ENCODE assay signal across 7 mouse cellular contexts in the genomic region with DNA sequence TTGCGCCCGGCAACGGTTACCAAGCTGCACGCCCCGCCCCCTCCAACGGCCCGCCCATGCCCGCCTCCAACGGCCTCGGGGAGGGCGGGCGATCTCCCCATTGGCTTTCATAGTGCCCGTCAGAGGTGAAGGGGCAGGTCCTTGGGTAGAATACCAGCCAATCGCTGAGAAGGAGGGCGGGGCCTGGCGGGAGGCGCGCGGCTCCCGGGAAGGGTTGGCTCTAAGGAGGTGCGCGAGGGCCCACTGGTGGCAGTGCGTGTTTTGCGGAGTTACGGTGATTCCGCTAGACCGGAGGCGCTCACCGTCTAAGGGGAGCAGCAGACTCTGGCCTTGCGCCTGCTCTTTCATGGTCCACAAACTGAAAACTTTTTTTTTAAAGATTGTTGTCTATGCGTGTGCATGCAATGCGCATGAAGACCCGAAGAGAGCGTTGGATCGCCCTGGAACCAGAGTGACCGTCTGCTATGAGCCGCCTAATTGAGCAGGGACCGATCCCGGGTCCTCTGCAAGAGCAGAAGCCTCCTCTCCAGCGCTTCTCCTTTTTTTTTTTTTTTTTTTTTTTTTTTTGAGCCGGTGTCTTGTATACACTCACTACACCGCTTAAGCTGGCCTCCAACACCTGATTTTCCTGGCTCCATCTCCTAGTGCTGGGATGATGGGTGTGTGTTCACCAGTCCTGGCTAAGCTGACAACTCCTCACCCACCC. TPM values are rescaled to one million over a fixed set of nuclear protein-coding genes. Genes with fewer than 3 reads are reported as not detected.
DNase-seq lines count a peak whose midpoint lies in the region; ATAC-seq lines count a peak whose summit lies in the region.

No protein-coding gene starts in this region.

- no peak overlapping the region for H3K27ac ChIP-seq in intestine, embryonic 15.5 days
- H3K27ac ChIP-seq in midbrain, embryonic 10.5 days (replicated peaks): peak overlapping the region; percentile 83

- intact Hi-C loops in left cerebral cortex, postnatal 25 days (cut with DNase I): loop anchor here (2.0 kb wide), 1 partner anchor 66 kb away; the partner anchor contains the start of gene Dus3l

- H3K9me3 ChIP-seq in intestine, embryonic 15.5 days: no peaks in the 10 kb centered on the region
- no peaks in the 10 kb centered on the region for H3K9me3 ChIP-seq in midbrain, embryonic 10.5 days (replicated peaks)

- peak overlapping the region; percentile 57 for H3K4me3 ChIP-seq in intestine, embryonic 15.5 days (replicated peaks)
- peak overlapping the region; percentile 68 for H3K4me3 ChIP-seq in midbrain, embryonic 10.5 days

- under 1% methylated on average over 41 of the region's 42 CpGs for WGBS in intestine, embryonic 15.5 days
- WGBS in midbrain, embryonic 10.5 days: under 1% methylated on average over 42 of the region's 42 CpGs

- H3K36me3 ChIP-seq in intestine, embryonic 15.5 days: no peaks in the 10 kb centered on the region
- H3K36me3 ChIP-seq in midbrain, embryonic 10.5 days: no peaks in the 10 kb centered on the region

- 0 out of 2 replicates have a peak overlapping the region, but pooled peaks have one; percentile 47 for H3K9ac ChIP-seq in intestine, embryonic 15.5 days

- H3K27me3 ChIP-seq in intestine, embryonic 15.5 days (replicated peaks): no peaks in the 10 kb centered on the region
- peaks cover 51% of the 10 kb centered on the region for H3K27me3 ChIP-seq in midbrain, embryonic 10.5 days (ENCODE audit: low read depth, poor library complexity, severe bottlenecking)

- peak; percentile 99 for ATAC-seq in intestine, embryonic 15.5 days

- peak overlapping the region; percentile 93 for H3K4me2 ChIP-seq in intestine, embryonic 15.5 days (replicated peaks)

- peak; percentile 95 to 98 for DNase-seq in adrenal gland, adult 18-20 months (ENCODE audit: low spot score in 2 of 2)
- peak; percentile 99 for DNase-seq in embryo, embryonic 11 days
- peak; percentile 99 for DNase-seq in gastrocnemius, postnatal 25 days
- DNase-seq in left cerebral cortex, postnatal 25 days (ENCODE audit: low spot score in 2 of 2): peak; percentile 98 to 99
- DNase-seq in midbrain, embryonic 10.5 days (ENCODE audit: low spot score): peak; percentile 98
- DNase-seq in right cerebral cortex, postnatal 4 days: peak; percentile 99

- H3K4me1 ChIP-seq in intestine, embryonic 15.5 days (replicated peaks): 0 out of 2 replicates have a peak, but pooled peaks cover 13% of the 10 kb centered on the region
- peaks cover 29% of the 10 kb centered on the region for H3K4me1 ChIP-seq in midbrain, embryonic 10.5 days

RNA-seq across cellular contexts. Expression of gene Rfx2, which starts 0.5 kb away (rescaled TPM):
- total RNA-seq in adrenal gland, adult 18-20 months (2021): 1 to 10 TPM; 3.8 to 5.6 TPM
- 1 to 10 TPM; 3.0 to 4.1 TPM for total RNA-seq in gastrocnemius, postnatal 25 days (2021)
- polyA plus RNA-seq in intestine, embryonic 15.5 days (2015; fragmentation: Nextera tagmentation; extraction: Ambion mirVana): 3.1 and 4.4 TPM in 2 replicates
- 1 to 10 TPM; 2.1 to 3.9 TPM for total RNA-seq in left cerebral cortex, postnatal 25 days (2021)
- 9.8 TPM in 2 replicates for polyA plus RNA-seq in midbrain, embryonic 10.5 days (2016; fragmentation: Nextera tagmentation; extraction: Ambion mirVana)

RNA-seq across cellular contexts. Expression of gene Acsbg2, which starts 43.0 kb away (rescaled TPM):
- total RNA-seq in adrenal gland, adult 18-20 months (2021): under 1 TPM in 1 of 2 experiments, not detected in 1; 0.27 TPM
- total RNA-seq in gastrocnemius, postnatal 25 days (2021): not detected
- polyA plus RNA-seq in intestine, embryonic 15.5 days (2015; fragmentation: Nextera tagmentation; extraction: Ambion mirVana): not detected in 2 replicates
- not detected for total RNA-seq in left cerebral cortex, postnatal 25 days (2021)
- polyA plus RNA-seq in midbrain, embryonic 10.5 days (2016; fragmentation: Nextera tagmentation; extraction: Ambion mirVana): not detected in 2 replicates

RNA-seq across cellular contexts. Expression of gene 1700061G19Rik, which starts 44.0 kb away (rescaled TPM):
- 1 to 10 TPM in 1 of 2 experiments, under 1 TPM in 1; 0.83 to 2.9 TPM for total RNA-seq in adrenal gland, adult 18-20 months (2021)
- total RNA-seq in gastrocnemius, postnatal 25 days (2021): not detected
- polyA plus RNA-seq in intestine, embryonic 15.5 days (2015; fragmentation: Nextera tagmentation; extraction: Ambion mirVana): 0.15 and 0.19 TPM in 2 replicates
- not detected for total RNA-seq in left cerebral cortex, postnatal 25 days (2021)
- polyA plus RNA-seq in midbrain, embryonic 10.5 days (2016; fragmentation: Nextera tagmentation; extraction: Ambion mirVana): 0.48 and 0.66 TPM in 2 replicates
